Mouse (Mus musculus): ENCODE data around the gene Sox1.

Gene Sox1

GRCm38 (mm10) chr8:12409976-12410375 is 14.9 kb downstream of the Sox1 start:
- in situ Hi-C loops (cut with MboI; ENCODE audit: unreplicated experiment in 2 of 2): no loop called here

GRCm38 (mm10) chr8:12417056-12417455 is 22.0 kb downstream of the Sox1 start:
- in situ Hi-C loops (cut with MboI; ENCODE audit: unreplicated experiment in 2 of 2): no loop called here

- in situ Hi-C loops (cut with MboI; ENCODE audit: unreplicated experiment in 2 of 2): no loop called here
These were observed 25.4 kb downstream of the Sox1 start for GRCm38 (mm10) chr8:12420537-12420936.

GRCm38 (mm10) chr8:12425906-12426305 is 30.8 kb downstream of the Sox1 start:
- in situ Hi-C loops (cut with MboI; ENCODE audit: unreplicated experiment in 2 of 2): no loop called here

- in situ Hi-C loops (cut with MboI; ENCODE audit: unreplicated experiment in 2 of 2): no loop called here
These were observed 32.3 kb downstream of the Sox1 start for GRCm38 (mm10) chr8:12427346-12427745.

GRCm38 (mm10) chr8:12427886-12428799 is 33.0 kb downstream of the Sox1 start:
- in situ Hi-C loops (cut with MboI; ENCODE audit: unreplicated experiment in 2 of 2): no loop called here

- in situ Hi-C loops (cut with MboI; ENCODE audit: unreplicated experiment in 2 of 2): no loop called here
These were observed 33.8 kb downstream of the Sox1 start for GRCm38 (mm10) chr8:12428931-12429330.

- in situ Hi-C loops (cut with MboI; ENCODE audit: unreplicated experiment in 2 of 2): no loop called here
These were observed 34.6 kb downstream of the Sox1 start for GRCm38 (mm10) chr8:12429601-12430172.

GRCm38 (mm10) chr8:12430173-12430899 is 35.2 kb downstream of the Sox1 start:
- in situ Hi-C loops (cut with MboI; ENCODE audit: unreplicated experiment in 2 of 2): no loop called here

- in situ Hi-C loops (cut with MboI; ENCODE audit: unreplicated experiment in 2 of 2): no loop called here
These were observed 36.0 kb downstream of the Sox1 start for GRCm38 (mm10) chr8:12430900-12431737.

- in situ Hi-C loops (cut with MboI; ENCODE audit: unreplicated experiment in 2 of 2): no loop called here
These were observed 36.6 kb downstream of the Sox1 start for GRCm38 (mm10) chr8:12431738-12432055.

GRCm38 (mm10) chr8:12432546-12432945 is 37.5 kb downstream of the Sox1 start:
- in situ Hi-C loops (cut with MboI; ENCODE audit: unreplicated experiment in 2 of 2): no loop called here

- in situ Hi-C loops (cut with MboI; ENCODE audit: unreplicated experiment in 2 of 2): no loop called here
These were observed 39.7 kb downstream of the Sox1 start for GRCm38 (mm10) chr8:12434771-12435170.

- in situ Hi-C loops (cut with MboI; ENCODE audit: unreplicated experiment in 2 of 2): no loop called here
These were observed 42.9 kb downstream of the Sox1 start for GRCm38 (mm10) chr8:12438021-12438420.

GRCm38 (mm10) chr8:12439044-12439443 is 43.9 kb downstream of the Sox1 start:
- in situ Hi-C loops (cut with MboI; ENCODE audit: unreplicated experiment in 2 of 2): no loop called here

- in situ Hi-C loops (cut with MboI; ENCODE audit: unreplicated experiment in 2 of 2): no loop called here
These were observed 44.8 kb downstream of the Sox1 start for GRCm38 (mm10) chr8:12439846-12440245.

GRCm38 (mm10) chr8:12440997-12441396 is 45.9 kb downstream of the Sox1 start:
- in situ Hi-C loops (cut with MboI; ENCODE audit: unreplicated experiment in 2 of 2): no loop called here

- in situ Hi-C loops (cut with MboI; ENCODE audit: unreplicated experiment in 2 of 2): no loop called here
These were observed 50.2 kb downstream of the Sox1 start for GRCm38 (mm10) chr8:12445258-12445657.

- in situ Hi-C loops (cut with MboI; ENCODE audit: unreplicated experiment in 2 of 2): no loop called here
These were observed 51.0 kb downstream of the Sox1 start for GRCm38 (mm10) chr8:12445926-12446680.
